Mouse (Mus musculus) liver, embryonic 14.5 days (tissue): ENCODE results near the gene Nr3c2.

Experiments used
- CTCF ChIP-seq: IDR thresholded peaks from 2 replicates; pipeline ENCODE4 v1.5.1; 2016; ENCODE audit warnings: antibody characterized with exemption, low read depth, control low read depth
- EP300 ChIP-seq: IDR thresholded peaks from 2 replicates; pipeline ENCODE4 v1.6.1; 2016; ENCODE audit warnings: antibody characterized with exemption, low read depth

- TF ChIP-seq CTCF (no peak), EP300 (no peak)
These were observed 392.9 kb downstream of the Nr3c2 start for GRCm38 (mm10) chr8:77292120-77292519.
